Mouse (Mus musculus): ENCODE results near the gene Atp2b2.

The Atp2b2 gene

GRCm38 (mm10) chr6:113957232-113957940, 85.0 kb downstream of the Atp2b2 start:
- DNase-seq (ENCODE audit: extremely low read depth, insufficient read length, low spot score): no peak

GRCm38 (mm10) chr6:113947515-113947914, 94.9 kb downstream of the Atp2b2 start:
- DNase-seq (ENCODE audit: extremely low read depth, insufficient read length, low spot score): peak; percentile 65

GRCm38 (mm10) chr6:113942355-113942754, 100.1 kb downstream of the Atp2b2 start:
- no peak for DNase-seq (ENCODE audit: extremely low read depth, insufficient read length, low spot score)

GRCm38 (mm10) chr6:113941324-113941723, 101.1 kb downstream of the Atp2b2 start:
- DNase-seq (ENCODE audit: extremely low read depth, insufficient read length, low spot score): no peak

- DNase-seq (ENCODE audit: extremely low read depth, insufficient read length, low spot score): no peak
Measured at GRCm38 (mm10) chr6:113939442-113939841, 103.0 kb downstream of the Atp2b2 start.

- no peak for DNase-seq (ENCODE audit: extremely low read depth, insufficient read length, low spot score)
Measured at GRCm38 (mm10) chr6:113936811-113937508, 105.5 kb downstream of the Atp2b2 start.

GRCm38 (mm10) chr6:113936111-113936510, 106.3 kb downstream of the Atp2b2 start:
- no peak for DNase-seq (ENCODE audit: extremely low read depth, insufficient read length, low spot score)

- DNase-seq (ENCODE audit: extremely low read depth, insufficient read length, low spot score): peak; percentile 78
Measured at GRCm38 (mm10) chr6:113934692-113935091, 107.7 kb downstream of the Atp2b2 start.

GRCm38 (mm10) chr6:113933261-113934151, 108.9 kb downstream of the Atp2b2 start:
- DNase-seq (ENCODE audit: extremely low read depth, insufficient read length, low spot score): no peak

GRCm38 (mm10) chr6:113929191-113929875, 113.1 kb downstream of the Atp2b2 start:
- no peak for DNase-seq (ENCODE audit: extremely low read depth, insufficient read length, low spot score)

- DNase-seq (ENCODE audit: extremely low read depth, insufficient read length, low spot score): no peak
Measured at GRCm38 (mm10) chr6:113923249-113923648, 119.2 kb downstream of the Atp2b2 start.

GRCm38 (mm10) chr6:113920466-113920865, 121.9 kb downstream of the Atp2b2 start:
- DNase-seq (ENCODE audit: extremely low read depth, insufficient read length, low spot score): no peak

GRCm38 (mm10) chr6:113912753-113913152, 129.7 kb downstream of the Atp2b2 start:
- no peak for DNase-seq (ENCODE audit: extremely low read depth, insufficient read length, low spot score)

- no peak for DNase-seq (ENCODE audit: extremely low read depth, insufficient read length, low spot score)
Measured at GRCm38 (mm10) chr6:113911094-113911493, 131.3 kb downstream of the Atp2b2 start.

- no peak for DNase-seq (ENCODE audit: extremely low read depth, insufficient read length, low spot score)
Measured at GRCm38 (mm10) chr6:113910411-113911055, 131.9 kb downstream of the Atp2b2 start.

GRCm38 (mm10) chr6:113909836-113910235, 132.6 kb downstream of the Atp2b2 start:
- DNase-seq (ENCODE audit: extremely low read depth, insufficient read length, low spot score): no peak

- DNase-seq (ENCODE audit: extremely low read depth, insufficient read length, low spot score): no peak
Measured at GRCm38 (mm10) chr6:113908066-113908465, 134.3 kb downstream of the Atp2b2 start.

GRCm38 (mm10) chr6:113904406-113904805, 138.0 kb downstream of the Atp2b2 start:
- no peak for DNase-seq (ENCODE audit: extremely low read depth, insufficient read length, low spot score)

GRCm38 (mm10) chr6:113896023-113896422, 146.4 kb downstream of the Atp2b2 start:
- no peak for DNase-seq (ENCODE audit: extremely low read depth, insufficient read length, low spot score)

GRCm38 (mm10) chr6:113894008-113894407, 148.4 kb downstream of the Atp2b2 start:
- no peak for DNase-seq (ENCODE audit: extremely low read depth, insufficient read length, low spot score)
